Mouse (Mus musculus) spleen, embryonic (tissue): ENCODE data around the gene Dync2li1.

ENCODE experiments used
- CTCF ChIA-PET: fragments of 350-600 bp; sonication (Branson Sonifier 250); formaldehyde crosslinking; loops from one replicate; lab custom pipeline; 2022; lab: Charles Lee

The Dync2li1 gene

GRCm38 (mm10) chr17:84626276-84626856 lies at the start of gene Dync2li1:
Gene Dync2li1, plus strand, starts transcription at chr17:84626496.
- CTCF ChIA-PET = no interaction called here

- CTCF ChIA-PET = no interaction called here
Measured at GRCm38 (mm10) chr17:84576621-84577293, 49.5 kb upstream of the Dync2li1 start.

- CTCF ChIA-PET = no interaction called here
Measured at GRCm38 (mm10) chr17:84579249-84579648, 47.0 kb upstream of the Dync2li1 start.

- CTCF ChIA-PET = no interaction called here
Measured at GRCm38 (mm10) chr17:84579817-84580216, 46.5 kb upstream of the Dync2li1 start.

GRCm38 (mm10) chr17:84580821-84581220 lies 45.5 kb upstream of the Dync2li1 start:
- CTCF ChIA-PET = no interaction called here

GRCm38 (mm10) chr17:84581740-84582414 lies 44.4 kb upstream of the Dync2li1 start:
- CTCF ChIA-PET = no interaction called here

GRCm38 (mm10) chr17:84584107-84584506 lies 42.2 kb upstream of the Dync2li1 start:
- CTCF ChIA-PET = no interaction called here

GRCm38 (mm10) chr17:84585104-84585503 lies 41.2 kb upstream of the Dync2li1 start:
- CTCF ChIA-PET = no interaction called here

- CTCF ChIA-PET = no interaction called here
Measured at GRCm38 (mm10) chr17:84590065-84590464, 36.2 kb upstream of the Dync2li1 start.

GRCm38 (mm10) chr17:84591431-84592150 lies 34.7 kb upstream of the Dync2li1 start:
- CTCF ChIA-PET = no interaction called here

- CTCF ChIA-PET = no interaction called here
Measured at GRCm38 (mm10) chr17:84596015-84596441, 30.3 kb upstream of the Dync2li1 start.

GRCm38 (mm10) chr17:84596501-84596900 lies 29.8 kb upstream of the Dync2li1 start:
- CTCF ChIA-PET = no interaction called here

- CTCF ChIA-PET = no interaction called here
Measured at GRCm38 (mm10) chr17:84597859-84598258, 28.4 kb upstream of the Dync2li1 start.

GRCm38 (mm10) chr17:84598928-84599327 lies 27.4 kb upstream of the Dync2li1 start:
- CTCF ChIA-PET = interaction anchor here (0.7 kb wide), 1 partner anchor 1559 kb away, joined by 4 read pairs; no protein-coding TSS in a partner anchor

GRCm38 (mm10) chr17:84600051-84600983 lies 26.0 kb upstream of the Dync2li1 start:
- CTCF ChIA-PET = no interaction called here

GRCm38 (mm10) chr17:84601805-84602204 lies 24.5 kb upstream of the Dync2li1 start:
- CTCF ChIA-PET = no interaction called here

- CTCF ChIA-PET = no interaction called here
Measured at GRCm38 (mm10) chr17:84603202-84603627, 23.1 kb upstream of the Dync2li1 start.

GRCm38 (mm10) chr17:84603709-84604420 lies 22.4 kb upstream of the Dync2li1 start:
- CTCF ChIA-PET = no interaction called here

GRCm38 (mm10) chr17:84606976-84607375 lies 19.3 kb upstream of the Dync2li1 start:
- CTCF ChIA-PET = interaction anchor here (0.6 kb wide), 1 partner anchor 11 kb away, joined by 4 read pairs; no protein-coding TSS in a partner anchor

GRCm38 (mm10) chr17:84607617-84608016 lies 18.7 kb upstream of the Dync2li1 start:
- CTCF ChIA-PET = interaction anchor here (0.6 kb wide), 1 partner anchor 11 kb away, joined by 4 read pairs; no protein-coding TSS in a partner anchor
